In genomic region chr3:88139243-88140177, GRCm38 (mm10) we compare ENCODE assay signal across 8 mouse cellular contexts. TPM values are rescaled to one million over a fixed set of nuclear protein-coding genes. Genes with fewer than 3 reads are reported as not detected.
DNase-seq lines count a peak whose midpoint lies in the region; ATAC-seq and TF ChIP-seq lines count a peak whose summit lies in the region.

No protein-coding gene starts in this region.

- H3K4me1 ChIP-seq in heart, postnatal 0 days (ENCODE audit: control insufficient read depth, insufficient read depth) = peaks cover 41% of the 10 kb centered on the region
- H3K4me1 ChIP-seq in limb, embryonic 15.5 days = peaks cover 53% of the 10 kb centered on the region
- H3K4me1 ChIP-seq in neural tube, embryonic 15.5 days = peaks cover 54% of the 10 kb centered on the region

- ATAC-seq in heart, postnatal 0 days (ENCODE audit: insufficient read depth, low read depth) = no peak
- ATAC-seq in limb, embryonic 15.5 days (ENCODE audit: insufficient number of reproducible peaks, low FRiP score, low TSS enrichment, low read depth) = no peak
- no peak for ATAC-seq in neural tube, embryonic 15.5 days (ENCODE audit: low FRiP score)

- no peak for TF ChIP-seq CTCF in heart, postnatal 0 days (IDR thresholded peaks at IDR 0.05; ENCODE audit: low read depth)

- DNase-seq in spleen, postnatal 10 days (ENCODE audit: low spot score in 2 of 2) = peak; percentile 33 to 42
- no peak for DNase-seq in spleen, postnatal 14 days (ENCODE audit: low spot score in 2 of 2)
- DNase-seq in cerebellum, postnatal 10 days = peak; percentile 90 to 93
- no peak for DNase-seq in heart, postnatal 0 days (ENCODE audit: low spot score)
- no peak for DNase-seq in layer of hippocampus, postnatal 14 days (ENCODE audit: low spot score in 2 of 2)
- no peak for DNase-seq in gastrocnemius, postnatal 25 days

- peak overlapping the region; percentile 84 for H3K9ac ChIP-seq in heart, postnatal 0 days (replicated peaks; ENCODE audit: low read depth, low read length)
- H3K9ac ChIP-seq in limb, embryonic 15.5 days = peak overlapping the region; percentile 66
- peak overlapping the region; percentile 65 for H3K9ac ChIP-seq in neural tube, embryonic 15.5 days (replicated peaks)

- WGBS in heart, postnatal 0 days = 14% methylated on average over 25 of the region's 25 CpGs
- 15% methylated on average over 25 of the region's 25 CpGs for WGBS in limb, embryonic 15.5 days
- 14% methylated on average over 25 of the region's 25 CpGs for WGBS in neural tube, embryonic 15.5 days

- peak overlapping the region; percentile 95 for H3K4me2 ChIP-seq in heart, postnatal 0 days (ENCODE audit: low read depth, low read length)
- peak overlapping the region; percentile 92 for H3K4me2 ChIP-seq in limb, embryonic 15.5 days
- H3K4me2 ChIP-seq in neural tube, embryonic 15.5 days = peak overlapping the region; percentile 99

- H3K27me3 ChIP-seq in heart, postnatal 0 days (ENCODE audit: control insufficient read depth, insufficient read depth, low read length) = no peaks in the 10 kb centered on the region
- no peaks in the 10 kb centered on the region for H3K27me3 ChIP-seq in limb, embryonic 15.5 days
- peaks cover 14% of the 10 kb centered on the region for H3K27me3 ChIP-seq in neural tube, embryonic 15.5 days (replicated peaks)

- H3K36me3 ChIP-seq in heart, postnatal 0 days (replicated peaks; ENCODE audit: control insufficient read depth, insufficient read depth, low read length) = no peaks in the 10 kb centered on the region
- H3K36me3 ChIP-seq in limb, embryonic 15.5 days = no peaks in the 10 kb centered on the region
- H3K36me3 ChIP-seq in neural tube, embryonic 15.5 days = no peaks in the 10 kb centered on the region

- no peak for TF ChIP-seq EP300 in heart, postnatal 0 days (IDR thresholded peaks at IDR 0.05; ENCODE audit: low read depth)

- no peaks in the 10 kb centered on the region for H3K9me3 ChIP-seq in heart, postnatal 0 days (replicated peaks; ENCODE audit: control insufficient read depth, low read length)
- no peaks in the 10 kb centered on the region for H3K9me3 ChIP-seq in limb, embryonic 15.5 days
- H3K9me3 ChIP-seq in neural tube, embryonic 15.5 days (replicated peaks) = no peaks in the 10 kb centered on the region

- peak overlapping the region; percentile 60 for H3K4me3 ChIP-seq in heart, postnatal 0 days (ENCODE audit: low read depth, low read length)
- peak overlapping the region; percentile 58 for H3K4me3 ChIP-seq in limb, embryonic 15.5 days
- H3K4me3 ChIP-seq in neural tube, embryonic 15.5 days (replicated peaks) = peak overlapping the region; percentile 60

- H3K27ac ChIP-seq in heart, postnatal 0 days (ENCODE audit: low read depth) = peak overlapping the region; percentile 99
- peak overlapping the region; percentile 100 for H3K27ac ChIP-seq in limb, embryonic 15.5 days
- H3K27ac ChIP-seq in neural tube, embryonic 15.5 days (replicated peaks) = peak overlapping the region; percentile 98

RNA-seq across cellular contexts. Expression of gene Mef2d, which starts 2.7 kb away (rescaled TPM):
- total RNA-seq in heart, postnatal 0 days (2014; rRNA removed; ENCODE audit: low replicate concordance) = 70.8 and 75.8 TPM in 2 replicates
- 30.0 and 30.8 TPM in 2 replicates for polyA plus RNA-seq in heart, postnatal 0 days (2015; fragmentation: Nextera tagmentation; extraction: Ambion mirVana)
- 23.3 and 29.8 TPM in 2 replicates for polyA plus RNA-seq in limb, embryonic 15.5 days (2015; fragmentation: Nextera tagmentation; extraction: Ambion mirVana)
- 14.3 and 20.3 TPM in 2 replicates for polyA plus RNA-seq in neural tube, embryonic 15.5 days (2015; fragmentation: Nextera tagmentation; extraction: Ambion mirVana)
- total RNA-seq in layer of hippocampus, postnatal 14 days (2021) = 100 to 1,000 TPM; 146 to 156 TPM
- total RNA-seq in gastrocnemius, postnatal 25 days (2021) = 100 to 1,000 TPM; 156 to 164 TPM

RNA-seq across cellular contexts. Expression of gene Iqgap3, which starts 57.7 kb away (rescaled TPM):
- 35.3 and 68.3 TPM in 2 replicates for total RNA-seq in heart, postnatal 0 days (2014; rRNA removed; ENCODE audit: low replicate concordance)
- 5.4 and 6.8 TPM in 2 replicates for polyA plus RNA-seq in heart, postnatal 0 days (2015; fragmentation: Nextera tagmentation; extraction: Ambion mirVana)
- polyA plus RNA-seq in limb, embryonic 15.5 days (2015; fragmentation: Nextera tagmentation; extraction: Ambion mirVana) = 17.6 and 17.8 TPM in 2 replicates
- polyA plus RNA-seq in neural tube, embryonic 15.5 days (2015; fragmentation: Nextera tagmentation; extraction: Ambion mirVana) = 2.8 and 4.9 TPM in 2 replicates
- total RNA-seq in layer of hippocampus, postnatal 14 days (2021) = 1 to 10 TPM in 1 of 2 experiments, under 1 TPM in 1; 0.91 to 1.2 TPM
- under 1 TPM; 0.61 to 0.62 TPM for total RNA-seq in gastrocnemius, postnatal 25 days (2021)

Comparison
In these comparisons a context has a peak if more than half of its experiments do, and no peak if none do; other contexts are left out.
1. DNase-seq: peak in spleen, postnatal 10 days (2 of 2) and cerebellum, postnatal 10 days (2 of 2); none in spleen, postnatal 14 days (0 of 2), heart, postnatal 0 days (single experiment), layer of hippocampus, postnatal 14 days (0 of 2) and gastrocnemius, postnatal 25 days (single experiment).
2. RNA of gene Iqgap3, which starts 57.7 kb away (total RNA-seq): 35.3 to 68.3 TPM in heart, postnatal 0 days; 0.91 to 1.2 TPM in layer of hippocampus, postnatal 14 days and 0.61 to 0.62 TPM in gastrocnemius, postnatal 25 days; every median in the first group is over 10 times any median in the second.
3. Peak in every context shown above with its lines, with median percentiles within 50 percentile points of each other: H3K27ac ChIP-seq, H3K4me2 ChIP-seq, H3K4me3 ChIP-seq and H3K9ac ChIP-seq.